Mouse (Mus musculus) lung, adult 18-20 months (tissue): ENCODE results near the gene Gm20605.
A peak's percentile ranks its signal among the peaks of the same experiment; 100 is the strongest.

Source experiments
- DNase-seq, 2 experiments: peaks; one replicate each; pipeline ENCODE4 v3.0.0; 2022; ENCODE audit warnings: mixed read lengths in 2 of 2

The Gm20605 gene

GRCm38 (mm10) chr5:137628498-137629305 is at the start of gene Gm20605, which contains the start of the genes Fbxo24 and Lrch4:
Gm20605 (plus strand) TSS chr5:137629175.
Fbxo24 (minus strand) TSS chr5:137629002.
Lrch4 (plus strand) TSS chr5:137629121.
- DNase-seq = peak; percentile 100

- DNase-seq = no peak
These were observed 48.7 kb upstream of the Gm20605 start for GRCm38 (mm10) chr5:137580246-137580645.

GRCm38 (mm10) chr5:137582702-137583101 is 46.3 kb upstream of the Gm20605 start:
- DNase-seq = peak in 1 of 2 experiments; percentile 21

- peak in 1 of 2 experiments; percentile 35 for DNase-seq
These were observed 45.3 kb upstream of the Gm20605 start for GRCm38 (mm10) chr5:137583670-137584169.

- DNase-seq = peak; percentile 74 to 84
These were observed 44.0 kb upstream of the Gm20605 start for GRCm38 (mm10) chr5:137584976-137585375.

- DNase-seq = no peak
These were observed 38.5 kb upstream of the Gm20605 start for GRCm38 (mm10) chr5:137590507-137590906.

- no peak for DNase-seq
These were observed 33.1 kb upstream of the Gm20605 start for GRCm38 (mm10) chr5:137595921-137596320.

- peak; percentile 29 to 40 for DNase-seq
These were observed 32.2 kb upstream of the Gm20605 start for GRCm38 (mm10) chr5:137596601-137597261.

- DNase-seq = no peak
These were observed 31.4 kb upstream of the Gm20605 start for GRCm38 (mm10) chr5:137597625-137598024.

- no peak for DNase-seq
These were observed 30.7 kb upstream of the Gm20605 start for GRCm38 (mm10) chr5:137598100-137598826.

GRCm38 (mm10) chr5:137599600-137599999 is 29.4 kb upstream of the Gm20605 start:
- no peak for DNase-seq

GRCm38 (mm10) chr5:137600281-137600618 is 28.7 kb upstream of the Gm20605 start:
- no peak for DNase-seq

- peak; percentile 96 to 98 for DNase-seq
These were observed 28.2 kb upstream of the Gm20605 start, which contains the start of gene Mospd3 for GRCm38 (mm10) chr5:137600619-137601364. Mospd3 (minus strand) TSS chr5:137601058.

- DNase-seq = peak in 1 of 2 experiments; percentile 28
These were observed 27.6 kb upstream of the Gm20605 start for GRCm38 (mm10) chr5:137601365-137601729.

- DNase-seq = no peak
These were observed 20.9 kb upstream of the Gm20605 start for GRCm38 (mm10) chr5:137607860-137608653.

GRCm38 (mm10) chr5:137608654-137609190 is 20.3 kb upstream of the Gm20605 start:
- DNase-seq = peak in 1 of 2 experiments; percentile 45

GRCm38 (mm10) chr5:137609292-137609691 is 19.7 kb upstream of the Gm20605 start:
- DNase-seq = no peak

- DNase-seq = no peak
These were observed 18.9 kb upstream of the Gm20605 start for GRCm38 (mm10) chr5:137610056-137610455.

GRCm38 (mm10) chr5:137610548-137611244 is 18.3 kb upstream of the Gm20605 start:
- peak; percentile 81 to 87 for DNase-seq

- DNase-seq = peak in 1 of 2 experiments; percentile 48
These were observed 17.8 kb upstream of the Gm20605 start for GRCm38 (mm10) chr5:137611245-137611602.
